Mouse (Mus musculus): ENCODE data around the gene Mlst8. TPM values are rescaled to one million over a fixed set of nuclear protein-coding genes. Genes with fewer than 3 reads are reported as not detected.

Mlst8 gene
- total RNA-seq, 2 experiments from 2014 or later: 30.0 to 32.2 TPM

DNA sequence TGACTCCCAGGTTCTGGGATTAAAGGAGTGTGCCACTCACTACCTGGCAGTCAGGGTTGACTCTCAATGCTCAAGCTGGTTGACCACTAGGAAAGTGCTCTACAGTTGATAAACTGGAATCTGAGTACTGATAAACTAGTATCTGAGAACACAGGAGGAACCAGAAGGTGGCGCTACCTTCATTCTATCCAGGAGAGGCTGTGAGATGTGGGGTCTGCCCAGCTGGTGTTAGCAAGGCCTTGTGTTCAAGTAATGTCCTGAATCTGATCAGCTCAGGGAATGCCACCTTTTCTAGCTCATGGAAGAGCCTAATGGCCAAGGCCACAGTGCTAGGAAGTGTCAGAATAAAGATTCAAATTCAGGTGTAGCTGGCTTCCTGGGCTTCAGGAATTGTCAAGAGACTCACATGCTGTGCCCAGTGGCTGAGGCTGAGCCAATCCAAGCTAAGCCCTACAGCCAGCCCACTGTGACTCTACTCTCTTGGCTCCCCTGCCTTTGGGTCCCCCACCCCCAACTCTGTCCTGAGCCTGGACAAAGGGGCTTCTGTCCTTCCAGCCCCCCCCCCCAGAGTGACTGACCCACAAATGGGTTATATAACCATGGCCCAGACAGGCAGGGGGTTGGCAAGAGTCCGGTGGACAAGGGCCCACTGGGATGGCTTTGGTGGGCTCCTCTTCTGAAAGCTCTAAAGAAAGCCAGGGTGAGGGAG, 15.9 kb upstream of the Mlst8 start:
- intact Hi-C loops (cut with DNase I): no loop called here
- peak in 1 of 2 experiments; percentile 68 for DNase-seq (ENCODE audit: low spot score in 2 of 2)

- peak in 1 of 2 experiments; percentile 66 for DNase-seq (ENCODE audit: low spot score in 2 of 2)
- intact Hi-C loops (cut with DNase I): no loop called here
Measured at GRCm38 (mm10) chr17:24490399-24490798, 11.5 kb upstream of the Mlst8 start.

DNA sequence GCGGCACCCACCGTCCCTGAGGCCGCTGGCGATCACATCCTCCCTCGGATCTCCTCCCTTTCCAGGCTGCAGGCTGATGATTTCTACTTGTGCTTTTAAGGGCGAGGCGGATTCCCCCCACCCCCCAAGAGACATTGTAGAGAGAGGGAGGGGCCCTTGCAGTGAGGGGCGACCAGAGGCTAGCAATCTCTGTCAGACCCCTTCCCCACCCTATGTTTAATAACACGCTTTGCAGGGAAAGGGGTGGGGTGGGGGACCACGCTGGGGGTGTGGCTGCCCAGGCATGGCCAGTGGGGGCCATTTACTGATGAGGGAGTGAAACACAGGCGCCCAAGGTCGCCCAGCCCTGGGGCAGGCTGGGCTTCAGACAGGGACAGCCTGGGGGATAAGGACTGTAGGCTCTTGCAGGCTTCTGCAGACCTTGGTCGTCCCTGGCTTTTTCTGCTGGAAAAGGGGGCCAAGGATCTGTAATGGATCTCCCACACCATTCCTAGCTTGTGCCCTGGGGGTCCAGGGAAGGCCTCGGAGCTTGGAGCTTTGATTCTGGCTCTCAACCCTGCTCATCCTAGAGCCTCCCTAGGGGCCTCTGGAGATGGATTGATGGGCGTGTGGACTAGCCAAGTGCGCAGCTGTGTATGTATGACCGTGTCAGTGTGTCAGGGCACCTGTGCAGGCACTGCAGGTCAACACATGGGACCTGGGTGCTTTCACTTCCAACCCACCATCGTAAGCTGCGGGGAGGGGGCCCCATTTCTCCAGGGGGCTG, 10.6 kb upstream of the Mlst8 start:
- DNase-seq (ENCODE audit: low spot score in 2 of 2): no peak
- intact Hi-C loops (cut with DNase I): no loop called here

DNA sequence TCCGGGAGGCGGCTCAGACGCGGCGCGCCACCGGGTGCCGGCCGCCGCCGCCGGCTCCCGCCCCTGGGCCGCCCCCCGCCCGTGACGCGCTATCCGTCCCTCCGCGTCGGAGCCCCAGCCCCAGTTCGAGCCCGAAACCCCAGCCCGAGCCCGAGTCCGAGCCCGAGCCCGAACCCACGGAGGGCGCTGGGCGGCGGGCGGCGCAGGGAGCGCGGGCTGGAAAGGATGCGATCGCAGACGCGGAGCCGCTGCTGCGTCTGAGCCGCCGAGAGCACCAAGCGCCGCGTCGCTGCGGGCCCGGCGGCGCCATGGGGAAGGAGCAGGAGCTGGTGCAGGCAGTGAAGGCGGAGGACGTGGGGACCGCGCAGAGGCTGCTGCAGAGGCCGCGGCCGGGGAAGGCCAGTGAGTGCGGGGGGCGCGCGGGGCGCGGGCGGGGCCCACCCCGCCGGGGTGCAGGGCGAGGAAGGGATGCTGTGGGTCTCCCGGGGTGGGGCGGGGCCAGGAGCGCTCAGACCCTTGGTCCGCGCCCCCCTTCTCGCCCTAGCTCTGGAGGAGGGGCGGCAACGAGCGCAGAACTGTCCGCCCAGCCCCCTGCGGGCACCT, 9.9 kb upstream of the Mlst8 start:
- intact Hi-C loops (cut with DNase I): no loop called here
- DNase-seq (ENCODE audit: low spot score in 2 of 2): peak in 1 of 2 experiments; percentile 49

DNA sequence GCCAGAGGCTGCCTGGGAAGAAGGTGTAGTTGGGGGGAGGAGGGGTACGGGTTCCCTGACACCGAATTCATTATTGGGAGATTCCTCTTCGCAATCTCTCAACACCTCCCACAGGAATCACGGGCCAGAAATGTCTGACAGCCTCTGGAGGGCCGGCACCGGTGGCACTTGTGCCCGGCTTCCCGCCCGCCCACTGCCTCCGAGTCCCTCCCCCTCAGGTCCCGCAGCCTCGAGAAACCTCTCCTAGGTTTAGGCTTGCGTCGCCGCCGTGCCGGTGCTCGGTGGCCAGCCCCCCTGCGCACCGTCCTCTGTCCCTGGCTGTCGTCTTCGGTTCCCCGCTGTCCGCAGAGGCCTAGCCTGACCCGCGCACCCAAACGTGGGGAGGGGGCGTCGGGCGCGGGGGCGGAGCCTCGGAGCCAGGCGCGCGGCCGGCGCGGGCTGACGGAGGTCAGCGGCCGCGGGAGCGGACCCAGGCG, 9.3 kb upstream of the Mlst8 start, which contains the start of gene Caskin1:
Caskin1 (plus strand) TSS at position 416 of the 476 bp plus-strand sequence.
- DNase-seq (ENCODE audit: low spot score in 2 of 2): peak in 1 of 2 experiments; percentile 83
- intact Hi-C loops (cut with DNase I): no loop called here

DNA sequence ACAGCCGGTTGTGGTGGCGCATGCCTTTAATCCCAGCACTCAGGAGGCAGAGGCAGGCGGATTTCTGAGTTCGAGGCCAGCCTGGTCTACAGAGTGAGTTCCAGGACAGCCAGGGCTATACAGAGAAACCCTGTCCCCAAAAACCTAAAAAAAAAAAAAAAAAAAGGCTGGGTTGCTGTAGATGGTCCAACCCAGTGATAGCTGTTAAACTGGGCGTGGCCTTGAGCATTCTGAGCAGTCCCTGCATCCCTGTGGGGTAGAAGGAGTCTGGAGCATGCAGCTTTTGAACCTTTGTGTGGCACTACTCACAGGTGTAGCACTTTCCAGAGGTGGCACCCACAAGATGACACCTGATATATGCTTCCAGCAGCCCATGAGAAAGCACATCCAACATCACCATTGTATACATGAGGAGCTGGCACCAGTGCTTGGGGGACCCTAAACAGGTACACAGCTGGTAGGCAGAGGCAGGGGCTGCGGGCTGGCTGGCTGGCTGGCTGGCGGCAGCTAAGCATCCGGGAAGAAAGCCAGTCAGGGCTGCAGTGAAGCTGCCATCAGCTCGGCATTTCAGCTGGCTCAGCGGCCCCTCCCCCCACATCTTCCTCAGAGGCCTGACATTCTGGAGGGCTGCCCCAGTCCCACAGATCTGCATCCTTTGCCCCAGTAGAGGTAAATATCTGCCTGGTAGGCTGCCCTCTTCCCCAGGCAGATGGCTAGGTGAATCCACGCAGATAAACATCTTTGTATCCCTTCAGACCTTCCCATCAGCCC, 6.4 kb upstream of the Mlst8 start:
- DNase-seq (ENCODE audit: low spot score in 2 of 2): peak in 1 of 2 experiments; percentile 61
- intact Hi-C loops (cut with DNase I): no loop called here

- no peak for DNase-seq (ENCODE audit: low spot score in 2 of 2)
- intact Hi-C loops (cut with DNase I): no loop called here
Measured at GRCm38 (mm10) chr17:24483495-24483894, 4.6 kb upstream of the Mlst8 start.

GRCm38 (mm10) chr17:24481027-24481815, 2.3 kb upstream of the Mlst8 start:
- intact Hi-C loops (cut with DNase I): no loop called here
- DNase-seq (ENCODE audit: low spot score in 2 of 2): no peak

DNA sequence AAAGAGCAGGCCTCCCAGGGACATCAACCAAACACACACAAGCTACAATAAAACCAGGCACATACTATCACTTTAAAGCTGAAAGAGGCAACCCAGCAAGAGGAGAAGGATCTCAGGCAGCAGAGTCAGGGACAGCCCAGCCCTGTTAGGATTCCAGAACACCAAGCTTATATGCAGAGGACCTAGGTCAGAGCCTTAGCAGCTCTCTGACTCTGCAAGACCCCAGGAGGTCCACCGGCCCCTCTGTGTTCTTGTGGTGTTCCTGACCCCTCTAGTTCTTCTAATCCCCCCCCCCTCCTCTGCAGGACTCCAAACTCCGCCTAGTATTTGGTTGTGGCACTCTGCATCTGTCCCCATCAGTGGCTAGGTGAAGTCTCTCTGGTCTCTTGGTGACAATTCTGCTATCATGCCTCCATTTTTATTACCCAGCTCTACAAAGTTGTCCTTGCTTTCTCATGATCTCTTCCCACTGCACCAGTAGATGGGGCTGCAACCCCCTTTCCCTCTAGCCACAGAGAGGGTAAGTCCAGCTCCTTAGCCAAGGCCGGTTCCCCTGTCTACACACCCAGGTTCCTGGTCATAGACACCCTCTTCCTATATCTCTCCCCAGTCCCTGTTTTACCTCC, 1.4 kb upstream of the Mlst8 start:
- intact Hi-C loops (cut with DNase I): no loop called here
- DNase-seq (ENCODE audit: low spot score in 2 of 2): no peak

DNA sequence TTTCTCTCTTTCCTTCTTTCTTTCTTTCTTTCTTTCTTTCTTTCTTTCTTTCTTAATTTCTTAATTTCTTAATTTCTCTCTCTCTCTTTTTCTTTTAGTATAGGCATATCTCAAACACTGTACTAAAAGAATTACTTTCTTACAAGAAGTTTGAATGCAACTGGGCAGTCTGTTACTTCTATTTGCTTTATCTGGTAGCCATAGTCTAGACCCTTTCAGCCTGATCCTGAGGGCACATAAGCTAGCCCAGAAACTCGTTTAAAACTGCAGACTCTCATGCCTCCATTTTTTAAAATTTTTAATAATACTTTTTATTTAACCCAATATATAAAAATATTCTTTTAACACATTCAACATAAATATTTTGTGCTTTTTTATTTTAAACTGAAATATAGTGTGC, 553 bp upstream of the Mlst8 start:
- intact Hi-C loops (cut with DNase I): loop anchor here (2.0 to 5.0 kb wide), 3 partner anchors 33 to 198 kb away; partner anchors contain the start of gene Traf7
- DNase-seq (ENCODE audit: low spot score in 2 of 2): no peak

DNA sequence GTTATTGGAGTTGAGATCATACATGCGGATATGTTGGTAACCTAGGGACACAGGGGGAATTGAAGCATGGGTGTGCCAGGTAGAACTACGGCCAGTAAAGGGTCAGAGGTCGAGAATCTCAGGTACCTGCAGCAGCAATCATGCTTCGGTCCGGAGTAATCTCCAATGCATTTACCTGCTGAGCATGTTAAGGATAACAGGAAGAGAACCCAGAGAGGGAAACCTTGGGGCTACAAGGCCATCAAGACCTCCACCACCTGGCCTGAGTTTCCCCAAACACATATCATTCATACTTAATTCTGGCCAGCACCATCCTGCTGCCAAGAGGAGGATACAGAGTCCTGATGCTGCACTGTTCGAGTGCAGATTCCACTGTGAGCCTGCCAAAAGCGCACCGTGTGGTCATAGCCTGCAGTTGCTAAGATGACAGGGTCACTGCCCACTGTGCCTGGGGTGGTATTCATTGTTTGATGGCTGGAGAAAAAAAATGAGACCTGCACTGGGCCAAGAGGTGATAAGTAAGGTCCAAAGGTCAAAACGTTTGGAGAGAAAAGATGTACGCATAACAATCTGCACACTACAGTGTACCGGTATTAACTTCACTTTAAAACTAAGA, 785 bp downstream of the Mlst8 start:
- intact Hi-C loops (cut with DNase I): loop anchor here (2.0 to 5.0 kb wide), 3 partner anchors 35 to 199 kb away; partner anchors contain the start of gene Traf7

GRCm38 (mm10) chr17:24477053-24477984, 1.6 kb downstream of the Mlst8 start:
- DNase-seq (ENCODE audit: low spot score in 2 of 2): no peak
- intact Hi-C loops (cut with DNase I): loop anchor here (5.0 kb wide), 2 partner anchors 50 to 200 kb away; partner anchors contain the start of gene Traf7

More for the DNA sequence above, 785 bp downstream of the Mlst8 start:
- no peak for DNase-seq (ENCODE audit: low spot score in 2 of 2)

GRCm38 (mm10) chr17:24476022-24476776, 2.7 kb downstream of the Mlst8 start:
- intact Hi-C loops (cut with DNase I): loop anchor here (5.0 kb wide), 2 partner anchors 51 to 201 kb away; partner anchors contain the start of gene Traf7
- DNase-seq (ENCODE audit: low spot score in 2 of 2): no peak

DNA sequence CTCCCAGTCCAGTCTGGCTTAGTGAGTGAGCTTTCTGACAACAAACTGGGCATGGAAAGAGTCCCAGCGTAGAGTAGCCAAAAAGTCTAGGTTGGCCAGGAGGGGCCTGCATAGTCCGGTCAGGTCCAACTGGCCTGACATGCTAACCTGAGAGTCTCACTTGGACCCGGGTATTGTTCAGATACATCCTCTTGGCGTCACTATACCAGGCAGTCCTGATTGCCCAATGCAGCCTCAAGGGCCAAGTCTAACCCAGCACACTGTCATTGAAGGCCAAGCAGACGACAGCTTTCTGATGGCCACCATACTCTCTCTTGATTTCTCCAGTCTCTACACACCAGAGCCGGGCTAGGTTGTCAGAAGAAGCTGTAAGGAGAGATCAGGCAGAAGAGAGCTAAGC, 3.3 kb downstream of the Mlst8 start:
- no peak for DNase-seq (ENCODE audit: low spot score in 2 of 2)
- intact Hi-C loops (cut with DNase I): loop anchor here (5.0 kb wide), 2 partner anchors 52 to 202 kb away; partner anchors contain the start of gene Traf7

DNA sequence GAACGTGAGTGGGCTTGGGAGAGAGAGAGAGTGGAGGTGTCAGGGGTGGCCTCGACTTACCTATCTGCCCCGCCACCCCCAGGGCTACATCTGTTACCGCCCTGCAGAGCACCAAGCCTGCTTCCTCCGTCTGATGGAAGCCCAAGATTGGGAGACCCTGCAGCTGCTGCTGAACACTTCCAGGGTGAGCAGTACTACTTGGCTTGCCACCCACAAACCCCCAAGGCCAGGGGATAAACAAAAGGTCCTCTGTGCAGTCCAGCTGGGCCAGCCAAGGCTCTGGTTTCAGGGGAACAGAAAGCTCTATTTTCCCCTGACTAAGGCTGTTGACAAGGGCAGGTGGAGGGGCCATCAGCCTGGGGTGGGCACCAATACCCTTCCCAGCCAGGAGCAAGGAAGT, 4.3 kb downstream of the Mlst8 start:
- intact Hi-C loops (cut with DNase I): no loop called here
- DNase-seq (ENCODE audit: low spot score in 2 of 2): peak in 1 of 2 experiments; percentile 71

Data from left cerebral cortex, postnatal 25 days (tissue).